Mouse (Mus musculus): ENCODE results near the gene Rpain. TPM values are rescaled to one million over a fixed set of nuclear protein-coding genes. Genes with fewer than 3 reads are reported as not detected.

Gene Rpain
- polyA plus RNA-seq, 1 experiment from 2014 or later, result 67.0 TPM

DNA sequence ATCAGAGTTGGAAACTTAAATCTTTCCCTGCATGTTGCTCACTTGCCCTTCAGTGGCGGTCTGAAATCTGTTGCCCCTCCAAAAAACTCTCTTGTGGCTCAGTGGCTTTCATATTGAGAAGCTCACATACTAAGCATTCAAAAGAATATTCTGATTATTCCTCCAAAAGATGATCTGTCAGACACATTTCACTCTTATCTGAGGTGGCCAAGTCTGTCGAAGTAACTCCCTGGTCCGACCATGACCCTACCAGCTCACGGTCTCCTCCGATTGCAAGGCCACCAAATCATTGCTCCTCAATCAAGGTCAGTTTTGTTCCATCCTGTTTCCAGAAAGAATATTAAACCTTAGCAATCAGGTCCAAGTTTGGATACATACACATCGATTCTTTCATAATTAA is 37.0 kb downstream of the Rpain start:
- Histone ChIP-seq H3K9me3 (replicated peaks; ENCODE audit: low read length) (no peaks in the 10 kb centered on the region), H3K4me3 (replicated peaks; ENCODE audit: low read depth, low read length) (no peak overlapping the region), H3K36me3 (ENCODE audit: insufficient read depth, low read length) (peaks cover 26% of the 10 kb centered on the region), H3K27me3 (ENCODE audit: insufficient read depth, low read length) (no peaks in the 10 kb centered on the region), H3K27ac (no peak overlapping the region), H3K4me2 (ENCODE audit: low read length) (no peak overlapping the region), H3K4me1 (replicated peaks; ENCODE audit: insufficient read depth, low read length) (0 out of 2 replicates have a peak, but pooled peaks cover 5% of the 10 kb centered on the region), H3K9ac (ENCODE audit: low read depth, low read length) (no peak overlapping the region)
- ATAC-seq (replicated peaks; ENCODE audit: low FRiP score, low read depth) (no peak), DNase-seq (ENCODE audit: low spot score) (no peak)
- no peak for TF ChIP-seq CTCF (IDR thresholded peaks at IDR 0.05; ENCODE audit: low read depth)
- 93% methylated on average over 6 of the region's 6 CpGs for WGBS

DNA sequence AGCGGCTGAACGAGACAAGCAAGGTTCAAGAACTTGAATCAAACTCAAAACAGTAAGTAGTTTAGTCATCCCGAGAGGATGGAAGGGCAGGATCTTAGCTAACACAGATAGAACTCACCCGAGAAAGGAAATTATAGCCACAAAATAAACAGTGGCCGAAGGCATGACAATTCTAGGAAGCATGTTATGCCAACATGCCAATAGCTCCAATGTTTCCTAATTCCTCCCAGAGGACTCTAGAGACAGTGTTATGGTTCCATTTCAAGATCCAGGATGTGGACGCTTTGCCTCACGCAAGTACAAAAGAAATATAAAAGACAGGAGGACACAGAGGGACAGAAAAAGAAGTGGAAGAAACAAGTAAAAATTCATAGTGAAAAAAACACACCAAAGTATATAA is 37.8 kb downstream of the Rpain start:
- Histone ChIP-seq H3K36me3 (ENCODE audit: insufficient read depth, low read length) (peaks cover 34% of the 10 kb centered on the region), H3K9me3 (replicated peaks; ENCODE audit: low read length) (no peaks in the 10 kb centered on the region), H3K9ac (ENCODE audit: low read depth, low read length) (no peak overlapping the region), H3K27me3 (ENCODE audit: insufficient read depth, low read length) (no peaks in the 10 kb centered on the region), H3K27ac (no peak overlapping the region), H3K4me2 (ENCODE audit: low read length) (no peak overlapping the region), H3K4me1 (replicated peaks; ENCODE audit: insufficient read depth, low read length) (0 out of 2 replicates have a peak, but pooled peaks cover 4% of the 10 kb centered on the region), H3K4me3 (replicated peaks; ENCODE audit: low read depth, low read length) (no peak overlapping the region)
- WGBS, result 83% methylated on average over 7 of the region's 7 CpGs
- DNase-seq (ENCODE audit: low spot score) (no peak), ATAC-seq (replicated peaks; ENCODE audit: low FRiP score, low read depth) (no peak)
- TF ChIP-seq CTCF (IDR thresholded peaks at IDR 0.05; ENCODE audit: low read depth), result no peak

DNA sequence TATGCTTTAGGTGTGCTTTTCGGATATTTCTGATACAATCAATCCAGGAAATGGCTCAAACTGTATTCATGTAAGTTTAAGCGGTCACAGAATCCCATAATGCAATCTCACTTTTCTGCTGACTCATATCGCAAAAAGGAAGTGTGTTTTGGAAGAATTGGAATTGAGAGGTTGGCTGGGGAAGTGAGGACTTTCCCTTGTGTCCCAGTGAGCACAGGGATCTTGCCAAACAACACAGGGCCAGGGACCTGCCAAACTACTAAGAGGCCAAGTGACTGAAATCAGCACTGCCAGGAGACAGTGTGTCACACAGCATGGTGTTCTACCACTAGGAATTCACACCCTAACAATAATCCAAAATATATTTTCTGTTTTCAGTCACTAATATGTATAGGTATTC is 38.3 kb downstream of the Rpain start:
- Histone ChIP-seq H3K9me3 (replicated peaks; ENCODE audit: low read length) (no peaks in the 10 kb centered on the region), H3K27ac (no peak overlapping the region), H3K27me3 (ENCODE audit: insufficient read depth, low read length) (no peaks in the 10 kb centered on the region), H3K4me1 (replicated peaks; ENCODE audit: insufficient read depth, low read length) (no peaks in the 10 kb centered on the region), H3K36me3 (ENCODE audit: insufficient read depth, low read length) (peaks cover 36% of the 10 kb centered on the region), H3K9ac (ENCODE audit: low read depth, low read length) (no peak overlapping the region), H3K4me3 (replicated peaks; ENCODE audit: low read depth, low read length) (no peak overlapping the region), H3K4me2 (ENCODE audit: low read length) (no peak overlapping the region)
- ATAC-seq (replicated peaks; ENCODE audit: low FRiP score, low read depth) (no peak), DNase-seq (ENCODE audit: low spot score) (no peak)
- TF ChIP-seq CTCF (IDR thresholded peaks at IDR 0.05; ENCODE audit: low read depth), result no peak
- WGBS, result 89% methylated on average over 3 of the region's 3 CpGs

DNA sequence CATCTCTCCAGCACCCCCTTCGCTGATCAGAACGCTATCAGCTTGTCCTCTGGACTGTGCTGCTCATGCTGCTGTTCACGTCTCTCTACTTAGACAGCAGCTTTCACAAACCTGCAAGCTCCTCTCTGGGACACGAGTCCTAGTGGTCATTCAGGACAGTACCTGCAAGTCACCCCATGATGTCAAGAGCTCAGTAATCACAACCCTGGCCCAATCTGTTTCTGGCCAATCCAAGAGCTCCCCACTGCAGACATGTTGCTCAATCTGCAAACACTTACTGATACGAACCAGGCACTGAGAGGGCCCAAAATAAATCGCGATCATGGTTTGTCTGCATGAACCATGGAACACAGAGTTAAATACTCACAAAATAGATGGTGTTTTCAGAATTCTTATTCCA is 42.7 kb downstream of the Rpain start:
- H3K9me3 ChIP-seq (replicated peaks; ENCODE audit: low read length), result no peaks in the 10 kb centered on the region
- H3K27me3 ChIP-seq (ENCODE audit: insufficient read depth, low read length), result no peaks in the 10 kb centered on the region
- DNase-seq (ENCODE audit: low spot score) (no peak), ATAC-seq (replicated peaks; ENCODE audit: low FRiP score, low read depth) (no peak)
- peaks cover 42% of the 10 kb centered on the region for H3K36me3 ChIP-seq (ENCODE audit: insufficient read depth, low read length)
- no peak overlapping the region for H3K4me2 ChIP-seq (ENCODE audit: low read length)
- no peak overlapping the region for H3K4me3 ChIP-seq (replicated peaks; ENCODE audit: low read depth, low read length)
- H3K4me1 ChIP-seq (replicated peaks; ENCODE audit: insufficient read depth, low read length), result no peaks in the 10 kb centered on the region
- no peak for TF ChIP-seq CTCF (IDR thresholded peaks at IDR 0.05; ENCODE audit: low read depth)
- H3K27ac ChIP-seq, result no peak overlapping the region
- no peak overlapping the region for H3K9ac ChIP-seq (ENCODE audit: low read depth, low read length)
- 94% methylated on average over 7 of the region's 7 CpGs for WGBS

DNA sequence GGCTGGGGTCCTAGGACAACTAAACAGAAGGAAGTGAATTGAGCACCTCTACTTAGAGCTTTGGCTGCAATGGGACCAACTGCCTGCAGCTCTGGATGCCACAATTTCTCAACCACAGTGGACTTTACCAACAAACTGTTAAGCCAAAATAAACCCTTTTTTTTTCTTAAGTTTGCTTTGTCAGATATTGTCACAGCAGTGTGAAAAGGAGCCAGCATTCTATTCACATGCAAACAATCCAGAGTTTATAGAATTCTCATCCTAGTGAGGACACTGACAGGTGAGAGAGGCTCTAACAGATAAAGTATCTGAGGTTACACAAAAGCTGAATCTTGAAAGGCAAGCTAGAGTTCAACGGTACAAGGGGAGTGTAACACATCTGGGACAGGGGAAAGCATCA is 47.0 kb downstream of the Rpain start:
- WGBS, result 84% methylated on average over 1 of the region's 1 CpGs
- Histone ChIP-seq H3K9me3 (replicated peaks; ENCODE audit: low read length) (no peaks in the 10 kb centered on the region), H3K27ac (no peak overlapping the region), H3K27me3 (ENCODE audit: insufficient read depth, low read length) (no peaks in the 10 kb centered on the region), H3K36me3 (ENCODE audit: insufficient read depth, low read length) (peaks cover 17% of the 10 kb centered on the region; the same call in 1 of the 2 replicates), H3K4me1 (replicated peaks; ENCODE audit: insufficient read depth, low read length) (peaks cover 11% of the 10 kb centered on the region; the same call in 1 of the 2 replicates), H3K4me2 (ENCODE audit: low read length) (no peak overlapping the region), H3K9ac (ENCODE audit: low read depth, low read length) (no peak overlapping the region), H3K4me3 (replicated peaks; ENCODE audit: low read depth, low read length) (no peak overlapping the region)
- DNase-seq (ENCODE audit: low spot score) (no peak), ATAC-seq (replicated peaks; ENCODE audit: low FRiP score, low read depth) (no peak)
- TF ChIP-seq CTCF (IDR thresholded peaks at IDR 0.05; ENCODE audit: low read depth), result no peak

DNA sequence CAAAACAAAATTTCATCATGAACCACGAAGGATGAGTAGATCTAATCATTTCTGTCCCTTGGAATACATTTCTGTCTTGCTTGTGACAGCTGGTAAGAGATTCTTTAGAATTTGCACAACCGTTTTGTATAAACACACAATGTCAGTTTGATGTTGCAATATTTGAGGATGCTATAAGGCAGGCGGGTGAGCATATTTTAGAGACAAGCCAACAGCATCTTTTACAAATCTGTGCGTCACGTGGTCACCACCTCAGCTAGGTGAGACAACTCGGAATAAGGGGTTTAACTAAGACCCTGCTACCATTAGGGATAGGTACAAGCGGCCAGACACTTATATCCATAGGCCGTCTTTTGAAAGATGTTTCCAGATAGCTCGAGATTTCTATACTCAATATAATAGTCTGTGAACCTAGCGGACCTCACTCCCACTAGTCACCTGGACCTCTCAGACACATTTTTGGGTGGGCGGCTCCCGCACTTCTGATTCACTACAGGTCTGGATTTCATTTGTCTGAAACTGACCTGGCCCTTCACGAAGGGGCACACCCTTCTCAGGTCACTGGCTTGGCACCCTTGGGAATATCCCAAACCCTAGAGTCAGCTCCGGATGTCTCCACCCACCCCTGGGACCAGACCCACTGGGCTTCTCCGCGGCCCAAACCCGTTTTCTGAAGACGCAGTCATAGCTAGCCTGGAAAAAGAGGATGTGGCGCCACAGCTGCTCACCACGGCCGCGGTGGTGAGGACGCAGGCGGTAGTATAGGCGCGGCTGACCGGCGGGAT is 48.6 kb downstream of the Rpain start:
- 5% methylated on average over 27 of the region's 28 CpGs for WGBS
- Histone ChIP-seq H3K36me3 (ENCODE audit: insufficient read depth, low read length) (0 out of 2 replicates have a peak, but pooled peaks cover 4% of the 10 kb centered on the region), H3K27me3 (ENCODE audit: insufficient read depth, low read length) (no peaks in the 10 kb centered on the region), H3K9me3 (replicated peaks; ENCODE audit: low read length) (no peaks in the 10 kb centered on the region), H3K4me1 (replicated peaks; ENCODE audit: insufficient read depth, low read length) (peaks cover 11% of the 10 kb centered on the region; the same call in 1 of the 2 replicates), H3K4me2 (ENCODE audit: low read length) (peak overlapping the region; percentile 87), H3K9ac (ENCODE audit: low read depth, low read length) (peak overlapping the region; percentile 83), H3K4me3 (replicated peaks; ENCODE audit: low read depth, low read length) (peak overlapping the region; percentile 86), H3K27ac (peak overlapping the region; percentile 72; the same call in 1 of the 2 replicates)
- TF ChIP-seq CTCF (IDR thresholded peaks at IDR 0.05; ENCODE audit: low read depth), result no peak
- no peak for DNase-seq (ENCODE audit: low spot score)
- peak; percentile 18 for ATAC-seq (replicated peaks; ENCODE audit: low FRiP score, low read depth)

All from kidney, postnatal 0 days (tissue).